Mouse (Mus musculus) midbrain, embryonic 13.5 days (tissue): ENCODE measurements around the gene Prdm10. TPM values are rescaled to one million over a fixed set of nuclear protein-coding genes. Genes with fewer than 3 reads are reported as not detected.
A peak's percentile ranks its signal among the peaks of the same experiment; 100 is the strongest.

Source experiments
- ATAC-seq: fragments of 200-750 bp; cut with Nextera tagmentation; 2 replicates; pipeline ENCODE4 v1.8.0; 2017; ENCODE audit warnings: mild to moderate bottlenecking, moderate TSS enrichment, moderate library complexity
- H3K27ac ChIP-seq: fragments of 300-500 bp; sonication (generic); 2 replicates; pipeline ENCODE4 v1.5.1; 2015; ENCODE audit warnings: inconsistent platforms, mild to moderate bottlenecking, moderate library complexity
- H3K27me3 ChIP-seq: fragments of 300-500 bp; sonication (generic); 2 replicates; pipeline ENCODE4 v1.6.1; 2015; ENCODE audit warnings: mild to moderate bottlenecking, inconsistent platforms
- H3K36me3 ChIP-seq: fragments of 300-500 bp; sonication (generic); 2 replicates; pipeline ENCODE4 v1.6.1; 2015; ENCODE audit warnings: mild to moderate bottlenecking, inconsistent platforms
- H3K4me1 ChIP-seq: fragments of 300-500 bp; sonication (generic); replicated peaks from 2 replicates; pipeline ENCODE4 v1.6.1; 2015; ENCODE audit warnings: inconsistent platforms
- H3K4me2 ChIP-seq: fragments of 300-500 bp; sonication (generic); replicated peaks from 2 replicates; pipeline ENCODE4 v1.6.1; 2015; ENCODE audit warnings: moderate library complexity, mild to moderate bottlenecking, inconsistent platforms
- H3K4me3 ChIP-seq: fragments of 300-500 bp; sonication (generic); replicated peaks from 2 replicates; pipeline ENCODE4 v1.5.1; 2015; ENCODE audit warnings: mild to moderate bottlenecking, inconsistent platforms
- H3K9ac ChIP-seq: fragments of 300-500 bp; sonication (generic); replicated peaks from 2 replicates; pipeline ENCODE4 v1.6.1; 2015; ENCODE audit warnings: mild to moderate bottlenecking, inconsistent platforms
- H3K9me3 ChIP-seq: fragments of 300-500 bp; sonication (generic); 2 replicates; pipeline ENCODE4 v1.6.1; 2016; ENCODE audit warnings: mild to moderate bottlenecking, inconsistent platforms
- WGBS: fragments of 180-500 bp; shearing (Covaris S2); methylation state at CpG from one replicate; pipeline ENCODE4 v1.1.7; 2015; 5-methylcytosine and 5-hydroxymethylcytosine counted together
- polyA plus RNA-seq: library from polyadenylated mRNA; unstranded; fragments of >200 nt; fragmentation: Nextera tagmentation; extraction: Ambion mirVana; gene quantifications from 2 replicates; pipeline ENCODE4 v1.2.1, GENCODE M21; 2015

Gene Prdm10
- polyA plus RNA-seq, 1 experiment from 2014 or later = 9.1 TPM

DNA sequence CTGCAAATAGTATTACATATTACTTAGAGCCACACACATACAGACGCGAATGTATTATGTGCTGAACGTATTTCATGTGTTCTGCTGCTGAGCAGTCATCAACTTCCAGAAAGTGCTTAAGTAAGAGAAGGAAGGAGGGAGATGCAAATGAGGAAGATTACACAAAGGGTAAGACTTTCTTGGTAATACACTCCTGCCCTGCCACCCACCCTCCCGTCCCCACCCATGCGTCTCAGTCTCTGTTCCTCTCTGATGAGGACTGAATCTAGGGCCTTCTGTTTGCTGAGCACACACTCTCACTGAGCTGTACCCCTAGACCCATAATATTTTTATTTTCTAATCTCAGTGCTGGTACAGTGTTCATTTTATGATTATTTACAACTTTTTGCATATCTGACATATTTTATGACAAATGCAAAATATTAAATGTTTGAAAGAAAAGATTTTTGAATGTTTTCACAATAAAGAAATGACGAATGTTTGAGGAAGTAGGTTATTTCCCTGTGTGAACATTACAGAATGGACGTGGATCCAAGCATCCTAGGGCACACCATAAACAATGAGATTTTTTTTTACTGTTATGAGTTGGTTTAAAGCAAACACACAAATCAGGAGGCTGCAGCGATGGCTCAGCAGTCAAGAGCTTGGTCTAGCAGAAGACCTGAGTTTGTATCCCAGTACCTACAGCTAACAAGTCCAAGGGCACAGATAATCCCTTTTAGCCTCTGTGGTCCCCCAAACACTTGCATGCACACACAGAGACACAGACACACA is 32.7 kb upstream of the Prdm10 start:
- Histone ChIP-seq H3K9ac (no peak overlapping the region), H3K27ac (no peak overlapping the region), H3K36me3 (no peaks in the 10 kb centered on the region), H3K4me3 (no peak overlapping the region), H3K27me3 (no peaks in the 10 kb centered on the region), H3K4me1 (0 out of 2 replicates have a peak, but pooled peaks cover 5% of the 10 kb centered on the region), H3K9me3 (no peaks in the 10 kb centered on the region), H3K4me2 (no peak overlapping the region)
- ATAC-seq = no peak
- 83% methylated on average over 8 of the region's 8 CpGs for WGBS

DNA sequence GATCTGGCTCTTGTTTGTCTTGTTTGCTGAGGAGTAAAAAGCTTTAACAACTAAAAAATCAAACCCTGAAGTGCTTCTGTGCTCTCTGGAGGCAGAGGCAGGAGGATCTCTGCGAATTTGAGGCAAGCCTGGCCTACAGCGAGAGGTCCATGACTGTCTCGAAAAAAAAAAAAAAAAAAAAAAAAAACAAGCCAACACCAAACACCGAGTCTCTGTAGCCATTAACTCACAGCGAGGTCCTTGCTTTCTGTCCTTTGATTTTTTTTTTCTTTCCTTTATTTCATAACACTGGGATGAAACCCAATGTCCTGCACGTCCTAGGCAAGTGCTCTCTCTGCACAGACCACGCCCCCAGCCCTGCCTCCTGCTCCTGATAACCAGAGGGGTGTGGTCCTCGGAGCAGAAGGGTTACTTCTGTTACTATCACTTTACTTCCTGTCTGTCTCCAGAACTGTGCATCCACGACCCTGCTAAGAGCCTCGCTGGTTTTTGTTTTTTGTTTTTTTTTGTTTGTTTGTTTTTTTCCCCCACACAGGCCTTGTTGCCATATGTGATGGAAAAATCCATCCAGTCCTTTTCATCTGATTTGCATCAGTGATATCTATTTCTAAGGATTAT is 28.0 kb upstream of the Prdm10 start:
- no peak overlapping the region for H3K9ac ChIP-seq
- H3K4me3 ChIP-seq = no peak overlapping the region
- H3K27ac ChIP-seq = no peak overlapping the region
- no peak overlapping the region for H3K4me2 ChIP-seq
- H3K9me3 ChIP-seq = no peaks in the 10 kb centered on the region
- H3K4me1 ChIP-seq = no peaks in the 10 kb centered on the region
- H3K27me3 ChIP-seq = no peaks in the 10 kb centered on the region
- ATAC-seq = no peak
- no peaks in the 10 kb centered on the region for H3K36me3 ChIP-seq
- 85% methylated on average over 10 of the region's 10 CpGs for WGBS

DNA sequence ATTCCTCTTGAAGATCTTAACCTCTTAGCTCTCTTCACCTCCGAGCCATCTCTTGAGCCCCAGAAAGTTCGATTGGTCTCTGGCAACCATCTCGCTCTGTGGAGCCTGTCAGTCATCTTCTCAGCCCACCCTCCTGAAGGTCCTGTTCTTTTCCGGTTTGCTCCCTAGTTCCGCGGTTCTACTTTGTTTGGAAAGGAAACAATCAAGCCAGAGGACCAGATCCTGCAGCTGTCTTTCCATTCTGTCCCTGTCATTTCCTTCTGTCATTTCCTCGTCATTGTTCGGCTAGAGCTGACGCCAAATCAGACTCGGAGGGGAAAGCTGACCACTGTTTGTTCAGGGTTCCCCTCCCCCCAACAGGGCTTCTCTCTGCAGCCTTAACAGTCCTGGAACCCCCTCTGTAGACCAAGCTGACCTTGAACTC is 27.0 kb upstream of the Prdm10 start:
- Histone ChIP-seq H3K36me3 (no peaks in the 10 kb centered on the region), H3K27me3 (no peaks in the 10 kb centered on the region), H3K4me1 (no peaks in the 10 kb centered on the region), H3K9ac (no peak overlapping the region), H3K9me3 (no peaks in the 10 kb centered on the region), H3K27ac (no peak overlapping the region), H3K4me2 (no peak overlapping the region), H3K4me3 (no peak overlapping the region)
- WGBS = 57% methylated on average over 10 of the region's 10 CpGs
- ATAC-seq = no peak

DNA sequence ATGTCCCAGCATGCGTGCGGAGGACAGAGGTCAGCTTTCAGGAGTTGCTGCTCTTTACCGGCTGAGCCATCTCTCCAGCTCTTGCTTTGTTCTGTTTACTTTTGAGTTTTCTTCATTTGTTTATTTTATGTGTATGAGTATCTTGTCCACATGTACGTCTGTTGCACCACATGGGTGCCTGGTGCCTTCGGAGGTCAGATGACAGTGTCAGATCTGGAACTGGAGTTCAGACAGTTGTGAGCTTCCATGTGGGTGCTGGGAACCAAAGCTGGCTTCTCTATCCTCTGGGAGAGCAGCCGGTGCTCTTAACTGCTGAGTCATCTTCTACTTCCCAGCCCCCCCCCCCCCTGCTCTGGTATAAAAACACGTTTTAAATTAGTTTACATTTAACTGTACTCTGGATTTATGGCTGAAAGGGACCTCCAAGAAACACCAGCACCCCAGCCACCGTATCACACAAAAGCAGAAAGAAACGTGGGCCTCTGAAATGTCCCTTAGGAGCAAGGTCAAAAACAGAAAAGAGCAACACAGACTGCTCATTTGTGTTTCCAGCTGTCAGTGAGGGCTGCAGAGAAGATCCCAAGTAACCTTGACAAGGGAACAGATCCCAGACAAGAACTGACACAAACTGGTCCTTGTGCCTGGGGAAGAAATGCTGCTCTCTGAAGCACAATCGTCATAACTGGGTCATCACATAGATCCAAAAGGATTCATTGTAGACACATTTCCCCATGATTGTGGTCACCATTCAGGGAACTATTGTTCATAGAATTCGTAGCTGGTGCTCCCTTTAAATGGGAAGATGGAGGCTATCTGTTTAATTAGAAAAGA is 26.3 kb upstream of the Prdm10 start:
- Histone ChIP-seq H3K4me3 (no peak overlapping the region), H3K27ac (no peak overlapping the region), H3K9me3 (no peaks in the 10 kb centered on the region), H3K4me2 (no peak overlapping the region), H3K4me1 (no peaks in the 10 kb centered on the region), H3K9ac (no peak overlapping the region), H3K36me3 (no peaks in the 10 kb centered on the region), H3K27me3 (no peaks in the 10 kb centered on the region)
- no peak for ATAC-seq
- WGBS = 78% methylated on average over 11 of the region's 11 CpGs

DNA sequence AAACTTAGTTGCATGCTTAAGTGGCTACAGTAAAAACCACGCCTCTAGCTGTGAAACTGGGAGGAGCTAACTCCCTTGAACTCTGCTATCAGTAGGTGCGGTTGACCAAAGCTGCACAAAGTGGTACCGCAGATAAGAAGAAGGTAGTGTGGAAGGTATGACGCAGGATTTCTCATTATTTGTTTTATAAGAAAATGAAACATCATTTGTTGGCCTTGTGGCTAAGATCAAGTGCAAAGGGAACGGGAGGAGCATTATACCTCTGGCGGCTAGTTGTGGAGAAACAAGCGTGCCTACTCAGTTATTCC is 25.7 kb upstream of the Prdm10 start:
- Histone ChIP-seq H3K9me3 (no peaks in the 10 kb centered on the region), H3K4me1 (no peaks in the 10 kb centered on the region), H3K27ac (no peak overlapping the region), H3K4me3 (no peak overlapping the region), H3K27me3 (no peaks in the 10 kb centered on the region), H3K4me2 (no peak overlapping the region), H3K36me3 (no peaks in the 10 kb centered on the region), H3K9ac (no peak overlapping the region)
- 92% methylated on average over 7 of the region's 7 CpGs for WGBS
- no peak for ATAC-seq

DNA sequence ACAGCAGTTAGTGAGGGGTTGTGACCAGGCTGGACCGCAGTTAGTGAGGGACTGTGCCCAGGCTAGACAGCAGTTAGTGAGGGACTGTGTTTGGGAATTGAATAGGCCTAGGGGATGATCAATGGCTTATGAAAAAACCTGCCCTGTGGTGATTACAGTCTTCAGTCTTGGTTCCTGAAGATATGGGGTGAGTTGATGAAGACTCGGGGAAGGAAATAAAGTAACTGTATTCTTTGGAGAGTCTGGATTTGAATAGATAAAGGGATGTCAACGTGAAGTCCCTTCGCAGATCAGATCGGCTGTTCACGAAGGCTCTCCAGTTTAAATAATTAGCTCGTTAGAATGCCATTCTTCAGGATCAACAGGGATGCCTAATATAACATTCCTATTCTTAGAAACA is 24.4 kb upstream of the Prdm10 start:
- Histone ChIP-seq H3K9ac (no peak overlapping the region), H3K27ac (no peak overlapping the region), H3K4me1 (0 out of 2 replicates have a peak, but pooled peaks cover 4% of the 10 kb centered on the region), H3K9me3 (no peaks in the 10 kb centered on the region), H3K4me3 (no peak overlapping the region), H3K27me3 (no peaks in the 10 kb centered on the region), H3K36me3 (no peaks in the 10 kb centered on the region), H3K4me2 (no peak overlapping the region)
- WGBS = 77% methylated on average over 7 of the region's 7 CpGs
- no peak for ATAC-seq

DNA sequence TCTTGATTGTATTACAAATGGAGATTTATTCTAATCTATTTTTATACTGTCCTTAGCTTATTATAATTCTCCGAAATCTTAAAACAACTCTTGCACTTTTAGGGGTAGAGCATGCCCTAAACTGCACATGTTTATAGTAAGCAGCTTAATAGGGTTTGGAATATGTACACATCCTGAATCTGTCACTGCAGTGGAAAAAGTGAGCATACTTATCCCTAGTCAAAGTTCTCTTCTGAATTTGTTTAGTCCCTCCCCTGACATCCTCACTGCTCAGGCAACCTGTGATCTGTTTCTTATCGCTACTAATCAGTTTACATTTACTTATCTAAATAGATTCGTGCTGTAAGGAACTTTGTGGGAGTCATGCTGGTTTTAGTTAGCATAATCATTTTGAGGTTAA is 22.1 kb upstream of the Prdm10 start:
- Histone ChIP-seq H3K9ac (no peak overlapping the region), H3K4me3 (no peak overlapping the region), H3K4me2 (no peak overlapping the region), H3K27ac (no peak overlapping the region), H3K27me3 (no peaks in the 10 kb centered on the region), H3K9me3 (no peaks in the 10 kb centered on the region), H3K36me3 (no peaks in the 10 kb centered on the region), H3K4me1 (0 out of 2 replicates have a peak, but pooled peaks cover 4% of the 10 kb centered on the region)
- 82% methylated on average over 3 of the region's 3 CpGs for WGBS
- no peak for ATAC-seq

DNA sequence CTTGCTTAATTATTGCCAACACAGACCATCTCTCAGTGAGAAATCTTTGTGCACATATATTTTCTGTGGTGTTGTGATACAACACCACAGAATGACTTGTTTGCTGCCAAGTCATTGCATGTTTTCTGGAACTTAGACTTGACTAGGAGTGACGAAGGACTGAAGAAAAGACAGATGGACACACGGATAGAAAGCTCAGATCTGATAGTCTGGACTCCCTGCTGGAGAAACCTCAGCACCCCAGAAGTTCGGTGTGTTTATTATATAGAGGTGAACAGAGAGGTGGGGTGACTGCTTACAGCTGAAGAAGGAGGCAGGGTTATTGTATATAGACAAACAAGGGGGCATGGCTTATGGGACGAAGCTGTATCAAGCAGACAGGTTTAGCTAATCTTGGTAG is 20.1 kb upstream of the Prdm10 start:
- H3K9me3 ChIP-seq = no peaks in the 10 kb centered on the region
- no peak overlapping the region for H3K9ac ChIP-seq
- no peak overlapping the region for H3K4me3 ChIP-seq
- ATAC-seq = no peak
- H3K27ac ChIP-seq = no peak overlapping the region
- WGBS = 85% methylated on average over 4 of the region's 4 CpGs
- no peaks in the 10 kb centered on the region for H3K27me3 ChIP-seq
- H3K4me1 ChIP-seq = 0 out of 2 replicates have a peak, but pooled peaks cover 4% of the 10 kb centered on the region
- no peak overlapping the region for H3K4me2 ChIP-seq
- no peaks in the 10 kb centered on the region for H3K36me3 ChIP-seq

DNA sequence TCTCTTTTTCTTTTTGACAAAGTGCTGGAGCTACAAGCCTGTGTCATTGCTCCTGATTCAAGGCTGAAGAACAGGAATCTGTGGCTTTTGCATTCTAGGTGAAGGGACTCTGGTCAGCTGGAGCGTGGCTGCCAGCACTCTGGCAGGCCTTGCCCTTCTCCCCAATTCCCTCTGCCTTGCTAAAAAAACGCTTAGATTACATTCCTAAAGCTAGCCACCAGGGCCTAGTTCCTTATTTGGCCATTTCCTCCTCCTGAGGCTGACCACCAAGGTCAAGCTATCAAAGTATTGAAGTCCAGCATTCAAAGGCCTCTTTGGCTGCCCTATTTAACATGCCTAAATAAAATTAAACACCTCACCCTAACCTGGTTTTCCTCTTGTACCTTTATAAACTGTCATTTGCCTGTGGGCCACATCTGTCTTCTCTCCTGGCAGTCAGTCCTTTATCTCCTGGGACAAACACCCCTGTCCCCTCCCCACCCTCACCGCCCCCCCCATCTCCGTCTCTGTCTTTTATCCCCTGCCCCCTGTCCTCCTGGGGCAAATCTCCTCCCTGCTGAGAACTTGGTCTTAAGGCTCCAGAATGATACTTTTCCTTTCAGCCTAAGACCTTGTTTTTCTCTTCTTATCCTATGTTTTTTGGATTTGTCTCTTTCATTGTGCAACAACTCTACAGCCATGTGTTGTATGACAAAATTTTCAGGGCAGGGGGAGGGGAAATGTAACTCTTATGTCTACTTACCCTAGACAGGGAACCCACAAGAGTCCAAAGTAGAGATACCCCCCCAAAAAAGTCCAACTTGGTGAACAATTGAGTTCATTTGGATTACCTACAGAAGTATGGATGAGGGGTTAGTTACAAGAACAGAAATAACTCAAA is 17.9 kb upstream of the Prdm10 start:
- Histone ChIP-seq H3K4me3 (no peak overlapping the region), H3K27ac (no peak overlapping the region), H3K4me1 (peaks cover 4% of the 10 kb centered on the region; the same call in 1 of the 2 replicates), H3K9ac (no peak overlapping the region), H3K36me3 (no peaks in the 10 kb centered on the region), H3K9me3 (no peaks in the 10 kb centered on the region), H3K4me2 (no peak overlapping the region), H3K27me3 (no peaks in the 10 kb centered on the region)
- 28% methylated on average over 4 of the region's 4 CpGs for WGBS
- ATAC-seq = no peak

DNA sequence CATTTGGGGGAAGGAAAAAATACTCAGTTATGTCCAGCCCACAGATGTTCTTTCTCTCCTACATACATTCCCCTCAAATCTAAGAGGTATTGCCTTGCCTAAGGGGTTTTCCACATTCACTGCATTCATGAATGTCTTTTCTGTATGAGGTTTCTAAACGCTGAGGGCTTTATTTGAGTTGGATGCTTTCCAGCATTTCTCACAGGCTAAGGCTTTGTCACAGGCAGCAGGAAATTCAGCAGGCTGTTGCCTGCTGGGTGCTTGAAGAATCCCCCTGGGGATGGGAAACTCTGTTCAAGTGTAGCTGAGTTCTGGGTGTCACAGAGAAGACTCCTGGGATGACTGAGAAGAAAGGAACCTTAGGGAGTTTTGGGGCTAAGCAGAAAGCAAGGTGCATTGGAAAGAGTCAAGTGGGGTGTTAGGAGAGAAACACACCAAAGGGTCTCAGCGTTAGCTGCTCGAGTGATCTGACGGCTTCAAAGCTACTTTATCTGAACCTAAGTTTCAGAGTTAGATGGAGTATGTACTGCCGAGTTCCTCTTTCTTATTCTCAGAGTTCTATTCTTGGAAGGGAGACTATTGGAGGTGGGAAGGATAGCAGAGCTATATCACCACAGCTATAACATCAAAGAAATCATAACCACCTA is 14.2 kb upstream of the Prdm10 start:
- ATAC-seq = 0 out of 2 replicates have a peak, but pooled peaks have one; percentile 14
- Histone ChIP-seq H3K4me3 (no peak overlapping the region), H3K4me2 (no peak overlapping the region), H3K4me1 (no peaks in the 10 kb centered on the region; the same call in 1 of the 2 replicates), H3K27me3 (no peaks in the 10 kb centered on the region), H3K9ac (no peak overlapping the region), H3K36me3 (no peaks in the 10 kb centered on the region), H3K9me3 (no peaks in the 10 kb centered on the region), H3K27ac (no peak overlapping the region)
- WGBS = 71% methylated on average over 5 of the region's 5 CpGs
